Mouse (Mus musculus): Measurements from ENCODE around the gene Olfr1152. TPM values are rescaled to one million over a fixed set of nuclear protein-coding genes. Genes with fewer than 3 reads are reported as not detected.

The Olfr1152 gene
- not detected in 2 replicates for polyA plus RNA-seq (2014; fragmentation: Nextera tagmentation; extraction: Ambion mirVana)

DNA sequence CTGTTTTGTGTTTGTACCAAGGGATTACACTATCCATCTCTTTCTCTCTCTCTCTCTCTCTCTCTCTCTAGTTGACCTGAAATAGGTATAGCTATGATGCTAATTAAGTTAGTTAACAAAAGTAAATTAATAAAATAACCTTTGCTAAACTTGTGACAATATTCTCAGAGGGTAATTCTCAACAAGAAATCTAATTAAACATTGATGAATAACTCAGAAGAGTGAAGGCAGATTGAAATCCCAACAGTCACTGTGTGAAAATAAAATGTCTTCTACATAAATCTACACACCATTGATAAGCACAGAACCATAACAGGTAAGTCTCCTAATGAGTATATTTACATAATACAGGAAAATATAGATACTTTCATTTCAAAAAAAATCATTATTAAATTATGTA, at the start of gene Olfr1152:
Gene Olfr1152, plus strand, starts transcription at position 301 of the 400 bp plus-strand sequence.
- H3K9ac ChIP-seq (ENCODE audit: low read length) = no peak within 1 kb of the TSS
- no peaks in the 10 kb centered on the region for H3K36me3 ChIP-seq (ENCODE audit: control insufficient read depth, insufficient read depth, low read length)
- no peaks in the 10 kb centered on the region for H3K4me1 ChIP-seq (ENCODE audit: control insufficient read depth, insufficient read depth, low read length)
- H3K4me2 ChIP-seq (ENCODE audit: low read depth) = no peak within 1 kb of the TSS
- no peak for DNase-seq (ENCODE audit: low spot score)
- no peak for ATAC-seq (ENCODE audit: insufficient read depth, low FRiP score, low TSS enrichment)
- H3K4me3 ChIP-seq (ENCODE audit: low read depth, low read length) = no peak within 1 kb of the TSS
- H3K27ac ChIP-seq (ENCODE audit: low read depth, low read length) = no peak within 1 kb of the TSS
- no peaks in the 10 kb centered on the region for H3K27me3 ChIP-seq (ENCODE audit: control insufficient read depth, insufficient read depth, low read length)
- H3K9me3 ChIP-seq (ENCODE audit: control insufficient read depth, low read length) = no peaks in the 10 kb centered on the region

DNA sequence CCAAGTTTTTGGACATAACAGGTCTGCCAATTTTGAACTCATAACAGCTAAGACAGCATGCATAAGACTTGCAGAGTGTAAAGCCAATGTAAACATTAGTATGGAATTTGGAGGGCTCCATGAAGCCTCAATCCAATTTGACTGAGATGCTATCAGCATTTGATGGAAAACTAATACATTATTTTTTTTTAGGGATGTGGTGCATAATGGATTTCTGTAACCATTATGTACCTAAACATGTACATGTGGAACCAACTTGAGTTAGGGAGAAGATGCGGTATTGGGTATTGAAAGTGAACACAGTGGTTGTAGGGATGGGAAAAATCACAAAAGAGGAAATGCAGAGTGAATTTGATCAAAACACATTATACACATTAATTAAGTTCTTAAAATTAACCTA, 36.1 kb upstream of the Olfr1152 start, which contains the start of gene Olfr1148:
Gene Olfr1148, plus strand, starts transcription at position 301 of the 400 bp plus-strand sequence.
- H3K9me3 ChIP-seq (ENCODE audit: control insufficient read depth, low read length) = no peaks in the 10 kb centered on the region
- no peaks in the 10 kb centered on the region for H3K4me1 ChIP-seq (ENCODE audit: control insufficient read depth, insufficient read depth, low read length)
- DNase-seq (ENCODE audit: low spot score) (no peak), ATAC-seq (ENCODE audit: insufficient read depth, low FRiP score, low TSS enrichment) (no peak)
- H3K4me3 ChIP-seq (ENCODE audit: low read depth, low read length) = no peak within 1 kb of the TSS
- no peaks in the 10 kb centered on the region for H3K27me3 ChIP-seq (ENCODE audit: control insufficient read depth, insufficient read depth, low read length)
- H3K36me3 ChIP-seq (ENCODE audit: control insufficient read depth, insufficient read depth, low read length) = no peaks in the 10 kb centered on the region
- 87% methylated on average over 1 of the region's 1 CpGs for WGBS
- no peak within 1 kb of the TSS for H3K27ac ChIP-seq (ENCODE audit: low read depth, low read length)
- no peak within 1 kb of the TSS for H3K4me2 ChIP-seq (ENCODE audit: low read depth)
- no peak within 1 kb of the TSS for H3K9ac ChIP-seq (ENCODE audit: low read length)

DNA sequence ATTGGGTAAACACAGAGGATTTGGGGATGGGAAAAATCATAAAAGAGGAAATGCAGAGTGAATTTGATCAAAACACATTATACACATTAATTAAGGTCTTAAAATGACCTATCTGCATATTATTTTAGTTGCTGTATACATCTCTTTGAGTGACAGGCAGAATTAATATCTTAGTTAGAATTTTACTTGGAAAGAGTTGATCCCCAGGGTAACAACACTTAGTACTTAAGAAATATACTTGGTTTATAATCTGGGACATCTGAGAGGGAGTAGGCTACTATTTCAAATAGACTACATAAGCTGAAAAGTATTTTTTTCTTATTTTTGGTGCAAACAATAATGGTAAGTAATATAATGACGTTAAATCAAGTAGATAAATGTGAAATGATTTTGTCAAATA, 22.6 kb upstream of the Olfr1152 start, which contains the start of gene Olfr1150-ps1:
Gene Olfr1150-ps1, plus strand, starts transcription at position 301 of the 400 bp plus-strand sequence.
- DNase-seq (ENCODE audit: low spot score) = no peak
- Histone ChIP-seq H3K4me2 (ENCODE audit: low read depth) (no peak within 1 kb of the TSS), H3K27ac (ENCODE audit: low read depth, low read length) (no peak within 1 kb of the TSS), H3K36me3 (ENCODE audit: control insufficient read depth, insufficient read depth, low read length) (no peaks in the 10 kb centered on the region), H3K9me3 (ENCODE audit: control insufficient read depth, low read length) (no peaks in the 10 kb centered on the region), H3K27me3 (ENCODE audit: control insufficient read depth, insufficient read depth, low read length) (no peaks in the 10 kb centered on the region), H3K4me1 (ENCODE audit: control insufficient read depth, insufficient read depth, low read length) (no peaks in the 10 kb centered on the region), H3K9ac (ENCODE audit: low read length) (no peak within 1 kb of the TSS), H3K4me3 (ENCODE audit: low read depth, low read length) (no peak within 1 kb of the TSS)
- 78% methylated on average over 1 of the region's 1 CpGs for WGBS
- ATAC-seq (ENCODE audit: insufficient read depth, low FRiP score, low TSS enrichment) = no peak

DNA sequence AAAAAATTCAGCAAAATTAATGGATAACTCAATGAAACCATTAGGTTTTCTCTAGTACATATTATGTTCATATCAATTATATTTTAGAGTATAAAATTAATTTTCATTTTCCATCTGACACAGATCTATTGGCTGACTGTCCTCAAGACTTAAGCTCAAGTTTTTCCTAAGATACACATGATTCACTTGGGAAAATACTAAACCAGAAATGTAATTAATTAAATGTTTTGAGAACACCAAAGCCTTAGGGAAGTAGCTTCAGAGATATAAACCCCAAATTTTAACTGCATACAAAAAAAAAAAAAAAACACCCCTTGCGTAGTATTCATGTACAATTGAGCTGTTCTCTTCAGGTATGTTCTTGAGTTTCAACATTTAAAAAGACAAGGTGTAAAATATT, 10.7 kb upstream of the Olfr1152 start, which contains the start of gene Olfr1151:
Gene Olfr1151, plus strand, starts transcription at position 301 of the 400 bp plus-strand sequence.
- no peak within 1 kb of the TSS for H3K27ac ChIP-seq (ENCODE audit: low read depth, low read length)
- no peak for ATAC-seq (ENCODE audit: insufficient read depth, low FRiP score, low TSS enrichment)
- no peaks in the 10 kb centered on the region for H3K27me3 ChIP-seq (ENCODE audit: control insufficient read depth, insufficient read depth, low read length)
- no peaks in the 10 kb centered on the region for H3K36me3 ChIP-seq (ENCODE audit: control insufficient read depth, insufficient read depth, low read length)
- no peaks in the 10 kb centered on the region for H3K4me1 ChIP-seq (ENCODE audit: control insufficient read depth, insufficient read depth, low read length)
- no peak within 1 kb of the TSS for H3K4me3 ChIP-seq (ENCODE audit: low read depth, low read length)
- no peak within 1 kb of the TSS for H3K9ac ChIP-seq (ENCODE audit: low read length)
- 90% methylated on average over 1 of the region's 1 CpGs for WGBS
- H3K4me2 ChIP-seq (ENCODE audit: low read depth) = no peak within 1 kb of the TSS
- no peak for DNase-seq (ENCODE audit: low spot score)
- H3K9me3 ChIP-seq (ENCODE audit: control insufficient read depth, low read length) = no peaks in the 10 kb centered on the region

DNA sequence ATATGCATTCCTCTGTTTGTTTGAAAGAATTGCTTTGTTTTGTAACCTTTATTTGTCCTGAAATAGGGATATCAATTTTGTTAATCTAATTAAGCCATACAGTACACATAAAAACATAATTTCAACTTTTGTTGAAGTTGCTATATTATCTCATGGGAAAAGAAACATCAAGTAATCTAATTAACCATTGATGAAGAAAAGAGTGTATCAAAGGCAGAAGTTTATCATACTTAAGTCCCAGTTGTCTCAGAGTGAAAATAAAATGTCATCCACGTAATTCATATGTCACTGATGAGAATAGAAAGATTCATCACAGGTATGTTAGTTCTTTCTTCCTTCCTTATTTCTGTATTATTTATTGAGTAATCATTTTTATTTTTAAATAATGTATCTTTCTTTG, 28.4 kb downstream of the Olfr1152 start, which contains the start of gene Olfr1153:
Gene Olfr1153, plus strand, starts transcription at position 301 of the 400 bp plus-strand sequence.
- H3K9ac ChIP-seq (ENCODE audit: low read length) = no peak within 1 kb of the TSS
- ATAC-seq (ENCODE audit: insufficient read depth, low FRiP score, low TSS enrichment) (no peak), DNase-seq (ENCODE audit: low spot score) (no peak)
- H3K4me1 ChIP-seq (ENCODE audit: control insufficient read depth, insufficient read depth, low read length) = no peaks in the 10 kb centered on the region
- H3K4me3 ChIP-seq (ENCODE audit: low read depth, low read length) = no peak within 1 kb of the TSS
- no peak within 1 kb of the TSS for H3K27ac ChIP-seq (ENCODE audit: low read depth, low read length)
- no peaks in the 10 kb centered on the region for H3K9me3 ChIP-seq (ENCODE audit: control insufficient read depth, low read length)
- H3K4me2 ChIP-seq (ENCODE audit: low read depth) = no peak within 1 kb of the TSS
- no peaks in the 10 kb centered on the region for H3K27me3 ChIP-seq (ENCODE audit: control insufficient read depth, insufficient read depth, low read length)
- 78% methylated on average over 1 of the region's 1 CpGs for WGBS
- H3K36me3 ChIP-seq (ENCODE audit: control insufficient read depth, insufficient read depth, low read length) = no peaks in the 10 kb centered on the region

DNA sequence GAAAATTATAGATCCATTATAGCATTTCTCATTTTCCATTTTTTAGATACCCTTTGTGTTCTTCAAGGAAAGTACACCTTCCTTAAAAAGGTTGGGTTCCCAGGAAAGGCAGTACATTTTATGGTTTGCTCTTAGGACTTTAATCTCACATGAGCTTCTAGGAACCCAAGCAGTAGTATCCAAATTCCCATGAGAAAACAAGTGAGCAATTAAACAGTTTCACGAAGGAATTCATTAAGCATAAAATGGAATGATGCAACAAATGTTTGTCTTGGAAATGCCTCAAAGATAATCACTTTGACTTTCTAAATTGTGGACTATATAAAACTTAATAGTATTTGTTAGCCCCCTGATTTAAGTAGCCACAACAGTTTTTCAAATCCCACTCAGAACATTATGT, 38.8 kb downstream of the Olfr1152 start, which contains the start of gene Olfr1154:
Gene Olfr1154, minus strand, starts transcription at position 101 of the 400 bp plus-strand sequence.
- H3K9me3 ChIP-seq (ENCODE audit: control insufficient read depth, low read length) = no peaks in the 10 kb centered on the region
- no peak for ATAC-seq (ENCODE audit: insufficient read depth, low FRiP score, low TSS enrichment)
- 80% methylated on average over 1 of the region's 1 CpGs for WGBS

More for the DNA sequence above, 38.8 kb downstream of the Olfr1152 start, which contains the start of gene Olfr1154:
- Histone ChIP-seq H3K4me3 (ENCODE audit: low read depth, low read length) (no peak within 1 kb of the TSS), H3K27me3 (ENCODE audit: control insufficient read depth, insufficient read depth, low read length) (no peaks in the 10 kb centered on the region), H3K4me1 (ENCODE audit: control insufficient read depth, insufficient read depth, low read length) (no peaks in the 10 kb centered on the region), H3K27ac (ENCODE audit: low read depth, low read length) (no peak within 1 kb of the TSS), H3K36me3 (ENCODE audit: control insufficient read depth, insufficient read depth, low read length) (no peaks in the 10 kb centered on the region), H3K4me2 (ENCODE audit: low read depth) (no peak within 1 kb of the TSS), H3K9ac (ENCODE audit: low read length) (no peak within 1 kb of the TSS)
- no peak for DNase-seq (ENCODE audit: low spot score)

Other genes with a start within 250 kb of the Olfr1152 start
- gene Olfr1131, start 239.4 kb upstream of the Olfr1152 start, polyA plus RNA-seq (2014; fragmentation: Nextera tagmentation; extraction: Ambion mirVana) = not detected in 2 replicates
- not detected in 2 replicates for gene Olfr1132, start 229.0 kb upstream of the Olfr1152 start, polyA plus RNA-seq (2014; fragmentation: Nextera tagmentation; extraction: Ambion mirVana)
- gene Olfr1133, start 219.1 kb upstream of the Olfr1152 start, polyA plus RNA-seq (2014; fragmentation: Nextera tagmentation; extraction: Ambion mirVana) = not detected in 2 replicates
- not detected in 2 replicates for gene Olfr1134, start 208.0 kb upstream of the Olfr1152 start, polyA plus RNA-seq (2014; fragmentation: Nextera tagmentation; extraction: Ambion mirVana)
- gene Olfr1135, start 192.8 kb upstream of the Olfr1152 start, polyA plus RNA-seq (2014; fragmentation: Nextera tagmentation; extraction: Ambion mirVana) = not detected in 2 replicates
- gene Olfr1136, start 172.5 kb upstream of the Olfr1152 start, polyA plus RNA-seq (2014; fragmentation: Nextera tagmentation; extraction: Ambion mirVana) = not detected in 2 replicates
- gene Olfr1137, start 153.3 kb upstream of the Olfr1152 start, polyA plus RNA-seq (2014; fragmentation: Nextera tagmentation; extraction: Ambion mirVana) = not detected in 2 replicates
- gene Olfr1138, start 126.5 kb upstream of the Olfr1152 start, polyA plus RNA-seq (2014; fragmentation: Nextera tagmentation; extraction: Ambion mirVana) = not detected in 2 replicates
- not detected in 2 replicates for gene Olfr1140, start 122.7 kb upstream of the Olfr1152 start, polyA plus RNA-seq (2014; fragmentation: Nextera tagmentation; extraction: Ambion mirVana)
- gene Olfr1141, start 112.5 kb upstream of the Olfr1152 start, polyA plus RNA-seq (2014; fragmentation: Nextera tagmentation; extraction: Ambion mirVana) = not detected in 2 replicates
- gene Olfr152, start 87.0 kb upstream of the Olfr1152 start, polyA plus RNA-seq (2014; fragmentation: Nextera tagmentation; extraction: Ambion mirVana) = not detected in 2 replicates
- gene Olfr1143, start 65.9 kb upstream of the Olfr1152 start, polyA plus RNA-seq (2014; fragmentation: Nextera tagmentation; extraction: Ambion mirVana) = not detected in 2 replicates
- not detected in 2 replicates for gene Olfr1145, start 56.7 kb upstream of the Olfr1152 start, polyA plus RNA-seq (2014; fragmentation: Nextera tagmentation; extraction: Ambion mirVana)
- not detected in 2 replicates for gene Olfr1148, start 36.0 kb upstream of the Olfr1152 start, polyA plus RNA-seq (2014; fragmentation: Nextera tagmentation; extraction: Ambion mirVana)
- gene Olfr1150-ps1, start 22.5 kb upstream of the Olfr1152 start, polyA plus RNA-seq (2014; fragmentation: Nextera tagmentation; extraction: Ambion mirVana) = not detected in 2 replicates
- gene Olfr1151, start 10.6 kb upstream of the Olfr1152 start, polyA plus RNA-seq (2014; fragmentation: Nextera tagmentation; extraction: Ambion mirVana) = not detected in 2 replicates
- gene Olfr1153, start 28.5 kb downstream of the Olfr1152 start, polyA plus RNA-seq (2014; fragmentation: Nextera tagmentation; extraction: Ambion mirVana) = not detected in 2 replicates
- not detected in 2 replicates for gene Olfr1154, start 38.7 kb downstream of the Olfr1152 start, polyA plus RNA-seq (2014; fragmentation: Nextera tagmentation; extraction: Ambion mirVana)
- not detected in 2 replicates for gene Olfr1155, start 78.6 kb downstream of the Olfr1152 start, polyA plus RNA-seq (2014; fragmentation: Nextera tagmentation; extraction: Ambion mirVana)
- not detected in 2 replicates for gene Olfr1156, start 86.6 kb downstream of the Olfr1152 start, polyA plus RNA-seq (2014; fragmentation: Nextera tagmentation; extraction: Ambion mirVana)
- gene Olfr1157, start 101.8 kb downstream of the Olfr1152 start, polyA plus RNA-seq (2014; fragmentation: Nextera tagmentation; extraction: Ambion mirVana) = not detected in 2 replicates
- gene Olfr74, start 108.2 kb downstream of the Olfr1152 start, polyA plus RNA-seq (2014; fragmentation: Nextera tagmentation; extraction: Ambion mirVana) = not detected in 2 replicates
- gene Olfr1158, start 123.6 kb downstream of the Olfr1152 start, polyA plus RNA-seq (2014; fragmentation: Nextera tagmentation; extraction: Ambion mirVana) = not detected in 2 replicates
- gene Olfr1160, start 141.8 kb downstream of the Olfr1152 start, polyA plus RNA-seq (2014; fragmentation: Nextera tagmentation; extraction: Ambion mirVana) = not detected in 2 replicates
- not detected in 2 replicates for gene Olfr1161, start 156.3 kb downstream of the Olfr1152 start, polyA plus RNA-seq (2014; fragmentation: Nextera tagmentation; extraction: Ambion mirVana)
- gene Olfr73, start 171.2 kb downstream of the Olfr1152 start, polyA plus RNA-seq (2014; fragmentation: Nextera tagmentation; extraction: Ambion mirVana) = not detected in 2 replicates
- not detected in 2 replicates for gene Olfr1162, start 184.6 kb downstream of the Olfr1152 start, polyA plus RNA-seq (2014; fragmentation: Nextera tagmentation; extraction: Ambion mirVana)
- not detected in 2 replicates for gene Olfr1163, start 205.3 kb downstream of the Olfr1152 start, polyA plus RNA-seq (2014; fragmentation: Nextera tagmentation; extraction: Ambion mirVana)
- not detected in 2 replicates for gene Olfr1164, start 227.5 kb downstream of the Olfr1152 start, polyA plus RNA-seq (2014; fragmentation: Nextera tagmentation; extraction: Ambion mirVana)

All from neural tube, embryonic 11.5 days (tissue).